Mouse (Mus musculus) lung, adult 2 months (tissue): ENCODE results near the gene Pawr. TPM values are rescaled to one million over a fixed set of nuclear protein-coding genes. Genes with fewer than 3 reads are reported as not detected.

Experiments used
- DNase-seq: peaks from one replicate; pipeline ENCODE4 v3.0.0; 2022
- H3K4me1 ChIP-seq: fragments of 200-500 bp; 2 replicates; pipeline ENCODE4 v1.6.1; 2011; ENCODE audit warnings: low read length; ENCODE audit not compliant: control insufficient read depth, insufficient read depth
- H3K4me3 ChIP-seq: fragments of 200-500 bp; replicated peaks from 2 replicates; pipeline ENCODE3; 2011; ENCODE audit warnings: low read depth, mild to moderate bottlenecking, control low read depth, low read length; ENCODE audit errors: extremely low read depth
- CTCF ChIP-seq: fragments of 200-500 bp; IDR thresholded peaks from 2 replicates; pipeline ENCODE4 v1.5.1; 2011; ENCODE audit warnings: mild to moderate bottlenecking, low read length, control low read depth; ENCODE audit not compliant: insufficient read depth
- POLR2A ChIP-seq: fragments of 200-500 bp; IDR thresholded peaks from 2 replicates; pipeline ENCODE4 v1.6.1; 2011; ENCODE audit warnings: low read depth, mild to moderate bottlenecking, control low read depth, low read length, borderline replicate concordance; ENCODE audit errors: extremely low read depth
- WGBS: fragments of 180-500 bp; shearing (Covaris S2); methylation state at CpG from one replicate; pipeline ENCODE4 v1.1.7; 2018; 5-methylcytosine and 5-hydroxymethylcytosine counted together
- polyA plus RNA-seq: library from polyadenylated mRNA; depleted of rRNA; stranded (reverse); fragments of >200 nt; gene quantifications from 2 replicates; pipeline ENCODE4 v1.2.3, GENCODE M21; 2012

Pawr gene
- polyA plus RNA-seq, 1 experiment, result 12.9 TPM

- no peak for DNase-seq
- WGBS, result 59% methylated on average over 19 of the region's 19 CpGs
Observed at GRCm38 (mm10) chr10:108443931-108444876, 112.3 kb downstream of the Pawr start.

GRCm38 (mm10) chr10:108445123-108445522 is 113.2 kb downstream of the Pawr start:
- Histone ChIP-seq H3K4me3 (no peak overlapping the region), H3K4me1 (peaks cover 15% of the 10 kb centered on the region)
- no peak for TF ChIP-seq CTCF
- TF ChIP-seq POLR2A, result no peak
- peak; percentile 24 for DNase-seq
- WGBS, result 13% methylated on average over 4 of the region's 4 CpGs

More at GRCm38 (mm10) chr10:108443931-108444876, 112.3 kb downstream of the Pawr start:
- TF ChIP-seq POLR2A (no peak), CTCF (no peak)
- H3K4me3 ChIP-seq, result no peak overlapping the region
- peaks cover 15% of the 10 kb centered on the region for H3K4me1 ChIP-seq

GRCm38 (mm10) chr10:108445606-108446005 is 113.7 kb downstream of the Pawr start:
- peak; percentile 50 for DNase-seq
- Histone ChIP-seq H3K4me1 (peaks cover 15% of the 10 kb centered on the region), H3K4me3 (peak overlapping the region; percentile 21)
- 22% methylated on average over 10 of the region's 10 CpGs for WGBS
- TF ChIP-seq POLR2A (no peak), CTCF (no peak)

GRCm38 (mm10) chr10:108446041-108446931 is 114.4 kb downstream of the Pawr start:
- Histone ChIP-seq H3K4me1 (peaks cover 15% of the 10 kb centered on the region), H3K4me3 (peak overlapping the region; percentile 72)
- whole genome bisulfite sequencing, result 3% methylated on average over 24 of the region's 24 CpGs
- DNase-seq, result peak; percentile 65
- TF ChIP-seq POLR2A (peak; percentile 5; the same call in 1 of the 2 replicates), CTCF (peak; percentile 57)

DNA sequence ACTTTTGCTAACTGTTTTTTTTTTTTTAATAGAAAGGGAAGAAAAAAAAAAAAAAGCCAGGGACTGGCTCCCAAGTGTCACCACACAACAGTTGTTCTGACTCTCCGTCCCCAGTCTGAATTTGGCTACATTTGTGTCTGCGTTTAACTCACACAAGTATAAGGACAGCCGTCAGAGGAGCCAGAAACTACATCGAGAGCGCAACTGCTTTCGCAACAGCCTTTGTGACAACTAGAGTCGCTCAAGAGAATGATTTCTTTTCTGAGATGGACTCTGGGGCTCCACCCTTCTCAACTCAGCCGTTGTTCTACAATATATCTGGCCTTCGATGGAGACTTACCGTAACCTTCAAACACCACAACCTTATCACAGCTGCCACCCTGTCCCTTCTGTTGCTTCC is 115.3 kb downstream of the Pawr start:
- TF ChIP-seq CTCF (no peak), POLR2A (no peak)
- DNase-seq, result peak; percentile 27
- H3K4me1 ChIP-seq, result peaks cover 15% of the 10 kb centered on the region
- peak overlapping the region; percentile 26 for H3K4me3 ChIP-seq
- 15% methylated on average over 10 of the region's 10 CpGs for WGBS

GRCm38 (mm10) chr10:108448421-108448820 is 116.5 kb downstream of the Pawr start:
- Histone ChIP-seq H3K4me3 (no peak overlapping the region), H3K4me1 (peaks cover 15% of the 10 kb centered on the region)
- TF ChIP-seq POLR2A (no peak), CTCF (no peak)
- DNase-seq, result peak; percentile 14
- 46% methylated on average over 11 of the region's 11 CpGs for WGBS

GRCm38 (mm10) chr10:108450401-108450800 is 118.5 kb downstream of the Pawr start:
- WGBS, result 97% methylated on average over 4 of the region's 4 CpGs
- Histone ChIP-seq H3K4me3 (no peak overlapping the region), H3K4me1 (peaks cover 12% of the 10 kb centered on the region)
- DNase-seq, result no peak
- TF ChIP-seq CTCF (no peak), POLR2A (no peak)

- peaks cover 10% of the 10 kb centered on the region for H3K4me1 ChIP-seq
- 72% methylated on average over 8 of the region's 8 CpGs for WGBS
- no peak for TF ChIP-seq POLR2A
- no peak for TF ChIP-seq CTCF
- no peak overlapping the region for H3K4me3 ChIP-seq
- DNase-seq, result no peak
Observed at GRCm38 (mm10) chr10:108451516-108451915, 119.6 kb downstream of the Pawr start.

DNA sequence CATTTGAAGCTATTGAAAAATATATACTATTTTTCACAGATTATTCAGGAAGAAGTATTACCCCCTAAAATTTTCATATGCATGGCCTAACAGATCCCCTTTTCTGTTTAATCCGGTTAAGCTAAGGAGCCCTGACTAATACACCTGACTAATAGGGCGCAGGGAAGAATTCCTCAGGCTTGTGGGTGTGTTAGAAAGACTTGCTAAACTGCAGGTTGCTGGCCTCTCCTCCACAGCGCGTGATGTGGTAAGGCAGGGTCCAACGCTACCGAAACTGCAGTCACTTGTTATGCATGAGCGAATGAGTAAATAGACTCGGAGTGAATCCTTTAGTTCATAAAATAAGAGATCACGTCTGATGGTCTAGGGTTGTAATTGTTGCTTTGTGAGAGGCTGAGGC is 120.5 kb downstream of the Pawr start:
- DNase-seq, result no peak

More for the DNA sequence above, 120.5 kb downstream of the Pawr start:
- no peak overlapping the region for H3K4me3 ChIP-seq
- peaks cover 6% of the 10 kb centered on the region for H3K4me1 ChIP-seq
- TF ChIP-seq POLR2A (no peak), CTCF (no peak)
- 92% methylated on average over 9 of the region's 9 CpGs for WGBS
